Mouse (Mus musculus): ENCODE data around the gene Ephx1.
"Not testable (repeated sequence)": the region's sequence is repeated elsewhere in the genome, so short reads cannot be mapped to it uniquely, and the experiment has no call there.

Ephx1 gene

GRCm38 (mm10) chr1:181020756-181021487, at the start of gene Ephx1:
Gene Ephx1, minus strand, starts transcription at chr1:181020904.
- DNase-seq (ENCODE audit: extremely low read depth, insufficient read length, low spot score): peak; percentile 48

- DNase-seq (ENCODE audit: extremely low read depth, insufficient read length, low spot score): no peak
These were observed 49.0 kb upstream of the Ephx1 start for GRCm38 (mm10) chr1:181069671-181070070.

GRCm38 (mm10) chr1:181068344-181068743, 47.6 kb upstream of the Ephx1 start:
- DNase-seq (ENCODE audit: extremely low read depth, insufficient read length, low spot score): no peak

GRCm38 (mm10) chr1:181064648-181065047, 43.9 kb upstream of the Ephx1 start:
- DNase-seq (ENCODE audit: extremely low read depth, insufficient read length, low spot score): no peak

GRCm38 (mm10) chr1:181063991-181064390, 43.3 kb upstream of the Ephx1 start:
- no peak for DNase-seq (ENCODE audit: extremely low read depth, insufficient read length, low spot score)

GRCm38 (mm10) chr1:181061784-181062485, 41.2 kb upstream of the Ephx1 start:
- no peak for DNase-seq (ENCODE audit: extremely low read depth, insufficient read length, low spot score)

GRCm38 (mm10) chr1:181052898-181053297, 32.2 kb upstream of the Ephx1 start:
- no peak for DNase-seq (ENCODE audit: extremely low read depth, insufficient read length, low spot score)

GRCm38 (mm10) chr1:181050937-181051336, 30.2 kb upstream of the Ephx1 start, which contains the start of gene 9130409I23Rik:
Gene 9130409I23Rik, plus strand, starts transcription at chr1:181051237.
- no peak for DNase-seq (ENCODE audit: extremely low read depth, insufficient read length, low spot score)

- DNase-seq (ENCODE audit: extremely low read depth, insufficient read length, low spot score): no peak
These were observed 28.7 kb upstream of the Ephx1 start for GRCm38 (mm10) chr1:181049328-181049842.

- DNase-seq (ENCODE audit: extremely low read depth, insufficient read length, low spot score): no peak
These were observed 26.8 kb upstream of the Ephx1 start for GRCm38 (mm10) chr1:181047520-181047919.

- peak; percentile 16 for DNase-seq (ENCODE audit: extremely low read depth, insufficient read length, low spot score)
These were observed 18.9 kb upstream of the Ephx1 start for GRCm38 (mm10) chr1:181039652-181040051.

GRCm38 (mm10) chr1:181037623-181038022, 16.9 kb upstream of the Ephx1 start:
- no peak for DNase-seq (ENCODE audit: extremely low read depth, insufficient read length, low spot score)

GRCm38 (mm10) chr1:181035015-181035778, 14.5 kb upstream of the Ephx1 start:
- not testable (repeated sequence) for DNase-seq (ENCODE audit: extremely low read depth, insufficient read length, low spot score)

- DNase-seq (ENCODE audit: extremely low read depth, insufficient read length, low spot score): peak; percentile 44
These were observed 1.6 kb upstream of the Ephx1 start for GRCm38 (mm10) chr1:181022265-181022664.

- peak; percentile 22 for DNase-seq (ENCODE audit: extremely low read depth, insufficient read length, low spot score)
These were observed 773 bp upstream of the Ephx1 start for GRCm38 (mm10) chr1:181021488-181021865.

- DNase-seq (ENCODE audit: extremely low read depth, insufficient read length, low spot score): no peak
These were observed 2.7 kb downstream of the Ephx1 start for GRCm38 (mm10) chr1:181017890-181018420.

GRCm38 (mm10) chr1:181017212-181017711, 3.4 kb downstream of the Ephx1 start:
- DNase-seq (ENCODE audit: extremely low read depth, insufficient read length, low spot score): peak; percentile 91

- peak; percentile 80 for DNase-seq (ENCODE audit: extremely low read depth, insufficient read length, low spot score)
These were observed 4.1 kb downstream of the Ephx1 start for GRCm38 (mm10) chr1:181016532-181017131.

GRCm38 (mm10) chr1:181016045-181016444, 4.7 kb downstream of the Ephx1 start:
- no peak for DNase-seq (ENCODE audit: extremely low read depth, insufficient read length, low spot score)

GRCm38 (mm10) chr1:181015558-181015957, 5.1 kb downstream of the Ephx1 start:
- peak; percentile 82 for DNase-seq (ENCODE audit: extremely low read depth, insufficient read length, low spot score)
